Mouse (Mus musculus) gastrocnemius, adult 2 months (tissue): ENCODE results near the gene Casp1. TPM values are rescaled to one million over a fixed set of nuclear protein-coding genes. Genes with fewer than 3 reads are reported as not detected.

Source experiments
- DNase-seq: peaks from one replicate; pipeline ENCODE4 v3.0.0; 2022
- H3K27ac ChIP-seq: fragments of 200-600 bp; 2 replicates; pipeline ENCODE4 v1.8.1; 2022; ENCODE audit warnings: mild to moderate bottlenecking
- H3K4me3 ChIP-seq: fragments of 200-600 bp; 2 replicates; pipeline ENCODE4 v1.8.1; 2022; ENCODE audit warnings: mild to moderate bottlenecking, moderate library complexity
- CTCF ChIP-seq: fragments of 200-600 bp; IDR thresholded peaks from 2 replicates; pipeline ENCODE4 v1.8.1; 2022; ENCODE audit warnings: antibody characterized with exemption, mild to moderate bottlenecking, moderate library complexity
- intact Hi-C: fragments of 180-260 bp; cut with DNase I; formaldehyde crosslinking; loops from one replicate; pipeline ENCODE4 v1.15.1; 2025
- long read RNA-seq, 2 experiments: library from polyadenylated mRNA; stranded (forward); transcript quantifications; one replicate each; pipeline ENCODE4 v2.0.0; 2021
- total RNA-seq, 2 experiments: library from RNA; stranded (reverse); gene quantifications; 2 replicates each; pipeline ENCODE4 v1.2.3; 2021

The Casp1 gene
- total RNA-seq: under 1 TPM; 0.15 to 0.36 TPM
- long read RNA-seq, experiment 1, partial matches to known transcripts: 0 of 1 reads
- long read RNA-seq, experiment 1, other reads (novel, unspliced or antisense): 0 of 1 reads
- long read RNA-seq, experiment 2: 0 reads

- peak within 1 kb of the TSS; percentile 54 for H3K4me3 ChIP-seq
- DNase-seq: no peak
- intact Hi-C loops: no loop called here
- TF ChIP-seq CTCF: no peak
- H3K27ac ChIP-seq: peak within 1 kb of the TSS; percentile 50
Measured at GRCm38 (mm10) chr9:5298329-5299131, at the start of gene Casp1. Gene Casp1 (plus strand): TSS chr9:5298517.

DNA sequence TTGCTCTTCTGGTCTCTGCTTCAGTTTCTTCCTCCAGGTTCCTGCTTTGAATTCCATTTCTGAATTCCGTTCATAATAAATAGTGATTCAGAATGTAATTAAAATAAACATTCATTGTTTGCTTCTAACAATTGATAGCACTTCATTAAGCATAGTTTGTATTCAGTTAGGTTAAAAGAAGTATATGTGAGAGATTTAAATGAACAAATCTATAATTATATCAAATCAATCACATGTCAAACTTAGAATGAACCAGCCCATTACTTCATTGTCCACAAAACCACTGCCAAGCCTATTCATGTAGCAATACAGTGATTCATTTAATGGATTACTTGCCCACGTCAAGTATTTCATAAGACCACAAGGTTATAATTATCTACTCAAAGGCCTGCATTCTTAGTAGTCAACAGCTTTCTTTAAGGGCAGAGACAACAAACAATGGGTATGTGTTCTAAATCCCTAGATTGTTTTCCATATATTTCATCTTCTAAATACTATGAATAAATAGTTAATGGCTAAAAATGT is 34.3 kb upstream of the Casp1 start:
- Histone ChIP-seq H3K4me3 (no peak overlapping the region), H3K27ac (no peak overlapping the region)
- no peak for TF ChIP-seq CTCF
- no peak for DNase-seq
- intact Hi-C loops: no loop called here

GRCm38 (mm10) chr9:5270274-5270673 is 28.0 kb upstream of the Casp1 start:
- intact Hi-C loops: no loop called here
- Histone ChIP-seq H3K27ac (no peak overlapping the region), H3K4me3 (no peak overlapping the region)
- no peak for TF ChIP-seq CTCF
- no peak for DNase-seq

GRCm38 (mm10) chr9:5270884-5271283 is 27.4 kb upstream of the Casp1 start:
- intact Hi-C loops: no loop called here
- H3K27ac ChIP-seq: no peak overlapping the region
- H3K4me3 ChIP-seq: no peak overlapping the region
- TF ChIP-seq CTCF: no peak
- DNase-seq: no peak

DNA sequence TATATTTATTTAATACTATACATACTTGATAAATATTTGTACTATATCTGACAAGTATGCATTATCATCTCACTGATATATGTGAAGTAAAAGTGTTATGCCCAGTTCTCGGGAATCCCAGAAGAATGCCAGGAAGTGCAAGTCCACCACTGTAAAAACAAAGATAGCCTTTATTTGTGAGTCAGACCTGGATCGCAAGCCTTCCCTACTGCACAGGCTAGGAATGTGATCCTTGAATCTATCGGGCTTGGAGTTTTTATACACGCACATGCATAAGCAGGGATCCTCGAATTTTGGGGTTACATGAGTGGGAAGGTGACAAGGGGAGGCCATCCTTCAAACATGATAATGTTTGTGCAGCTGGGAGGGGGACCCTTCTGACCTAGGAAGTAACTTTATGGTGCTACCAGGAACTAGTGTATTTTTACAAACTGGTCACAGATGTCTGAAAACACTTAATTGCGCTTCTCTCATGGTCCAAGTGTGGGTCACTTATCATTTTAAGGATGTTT is 26.9 kb upstream of the Casp1 start:
- DNase-seq: no peak
- TF ChIP-seq CTCF: no peak
- Histone ChIP-seq H3K4me3 (no peak overlapping the region), H3K27ac (no peak overlapping the region)
- intact Hi-C loops: no loop called here

DNA sequence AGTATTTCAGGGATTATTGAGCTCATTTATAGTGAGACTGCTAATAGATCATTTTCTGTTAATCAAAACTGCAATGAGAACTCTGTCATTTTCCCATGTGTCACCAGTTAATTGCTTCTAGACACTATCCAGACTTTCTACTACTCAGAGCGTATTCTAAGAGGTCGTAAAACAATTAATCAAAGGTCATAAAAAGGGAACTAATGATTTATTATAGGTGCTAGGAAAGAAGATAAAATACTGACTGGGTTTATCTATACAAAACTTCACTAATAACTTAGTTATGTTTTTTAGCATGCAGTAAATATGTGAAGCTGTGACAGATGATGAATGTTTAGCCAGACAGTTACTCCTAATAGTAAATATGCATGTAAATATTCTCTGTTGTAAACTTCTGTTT is 12.2 kb upstream of the Casp1 start:
- no peak for DNase-seq
- Histone ChIP-seq H3K4me3 (no peak overlapping the region), H3K27ac (no peak overlapping the region)
- intact Hi-C loops: no loop called here
- TF ChIP-seq CTCF: no peak

DNA sequence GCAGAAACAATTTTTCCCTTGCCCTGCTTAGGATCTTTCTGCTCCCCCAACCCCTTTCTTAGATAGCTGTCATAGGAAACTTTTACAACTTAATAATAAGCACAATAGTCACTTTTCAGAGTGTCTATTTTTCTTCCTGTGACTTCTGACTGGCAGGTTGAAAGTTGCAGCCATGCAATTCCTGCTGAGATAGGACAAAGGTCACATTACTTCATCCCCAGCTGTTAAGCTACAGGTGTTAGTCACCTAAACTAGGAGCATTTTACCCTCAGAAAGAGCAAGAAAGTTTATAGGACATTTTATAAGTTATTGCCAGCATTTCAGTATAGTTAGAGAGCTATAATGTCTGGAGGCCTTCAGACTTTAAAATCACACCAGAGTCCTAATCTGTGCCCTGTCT is 11.7 kb upstream of the Casp1 start:
- TF ChIP-seq CTCF: no peak
- Histone ChIP-seq H3K27ac (no peak overlapping the region), H3K4me3 (no peak overlapping the region)
- no peak for DNase-seq
- intact Hi-C loops: no loop called here

DNA sequence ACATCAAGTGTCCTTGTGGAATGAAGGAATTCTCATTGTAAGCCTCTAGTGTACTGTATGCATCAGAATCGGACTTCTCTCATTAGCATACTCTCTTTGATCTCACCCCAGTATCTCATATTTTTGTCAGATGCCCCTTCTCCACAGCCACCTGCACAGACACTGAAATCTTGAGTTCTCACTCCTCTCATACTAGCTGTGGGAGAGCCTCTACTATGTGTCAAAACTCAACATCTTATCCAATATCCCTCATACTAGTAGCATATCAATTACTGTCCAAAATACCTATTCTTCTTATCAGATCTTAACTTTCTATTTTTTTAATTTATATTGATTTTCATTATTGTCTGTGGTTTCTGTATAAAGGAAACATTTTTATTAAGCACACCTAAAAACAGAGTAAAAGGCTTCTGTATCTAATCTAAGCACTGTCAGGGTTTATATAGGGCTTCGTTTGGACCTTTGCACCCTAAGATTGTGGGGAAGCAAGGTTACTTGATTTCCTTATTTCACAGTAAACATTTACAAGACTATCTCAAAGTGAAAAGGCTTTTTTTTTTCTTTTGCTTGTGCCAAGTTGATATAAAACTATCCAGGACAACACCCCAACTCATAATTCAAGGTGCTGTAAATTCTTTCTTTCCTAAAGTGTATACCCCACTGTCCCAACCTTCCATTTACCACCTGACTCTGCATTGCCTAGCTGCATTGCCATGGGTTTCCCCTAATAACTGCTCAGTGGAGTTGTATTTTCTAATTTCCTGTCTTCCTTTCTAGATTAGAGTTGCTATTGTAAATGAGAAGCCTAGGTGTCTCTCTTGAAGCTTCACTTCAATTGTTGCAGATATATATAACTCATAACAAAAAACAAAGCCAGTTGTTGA is 1.7 kb upstream of the Casp1 start:
- TF ChIP-seq CTCF: no peak
- no peak overlapping the region for H3K4me3 ChIP-seq
- no peak overlapping the region for H3K27ac ChIP-seq
- intact Hi-C loops: no loop called here
- DNase-seq: no peak

DNA sequence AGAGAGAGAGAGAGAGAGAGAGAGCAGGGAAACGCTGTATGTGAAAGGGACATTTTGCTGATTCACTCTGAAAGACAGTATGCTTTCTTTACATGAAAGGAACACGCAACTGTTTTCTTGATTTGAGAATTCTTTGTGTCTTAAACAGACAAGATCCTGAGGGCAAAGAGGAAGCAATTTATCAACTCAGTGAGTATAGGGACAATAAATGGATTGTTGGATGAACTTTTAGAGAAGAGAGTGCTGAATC is 740 bp downstream of the Casp1 start:
- DNase-seq: no peak
- H3K27ac ChIP-seq: peak overlapping the region; percentile 50; the same call in 1 of the 2 replicates
- no peak for TF ChIP-seq CTCF
- intact Hi-C loops: no loop called here
- peak overlapping the region; percentile 54 for H3K4me3 ChIP-seq

DNA sequence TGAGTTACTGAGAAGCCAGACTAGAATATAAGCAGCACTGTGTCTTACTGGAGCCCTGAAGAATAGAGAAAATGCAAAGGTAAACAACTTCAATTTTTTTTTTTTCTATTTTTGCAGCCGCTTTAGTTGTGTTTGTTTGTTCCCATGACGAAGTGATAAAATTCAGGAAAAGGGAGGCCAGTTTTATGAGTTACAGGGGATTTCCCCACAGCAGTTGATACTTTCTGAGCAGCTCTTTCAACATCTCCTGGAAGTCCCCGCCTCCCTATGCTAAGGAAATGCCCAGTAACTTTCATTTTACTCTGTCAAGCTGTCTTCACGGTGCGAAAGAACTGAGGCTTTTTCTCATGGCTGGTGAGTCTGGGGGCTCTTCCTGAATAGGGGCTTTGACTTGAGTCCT is 10.2 kb downstream of the Casp1 start, which contains the start of gene Casp4:
Casp4 (plus strand) TSS at position 268 of the 400 bp plus-strand sequence.
- no peak for TF ChIP-seq CTCF
- intact Hi-C loops: no loop called here
- DNase-seq: no peak
- peak within 1 kb of the TSS; percentile 76 for H3K27ac ChIP-seq
- H3K4me3 ChIP-seq: peak within 1 kb of the TSS; percentile 71

DNA sequence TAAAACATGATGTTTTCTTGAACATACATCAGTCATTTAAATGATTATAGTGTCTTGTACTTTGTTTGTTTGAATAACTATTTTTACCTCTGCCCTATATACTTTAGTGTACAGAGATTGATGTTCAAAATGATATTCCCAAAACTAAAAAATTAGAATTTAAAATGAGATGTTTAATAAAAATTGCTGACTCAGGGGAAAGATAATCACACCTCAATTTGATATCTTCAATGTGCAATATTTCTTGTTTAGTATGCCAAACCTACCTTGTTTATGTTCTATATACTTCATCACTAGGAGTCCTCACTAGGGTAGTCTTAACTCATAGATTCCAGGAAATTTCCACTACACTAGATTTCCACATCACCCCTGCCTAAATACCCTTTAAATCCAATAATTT is 11.8 kb downstream of the Casp1 start:
- no peak for DNase-seq

GRCm38 (mm10) chr9:5311435-5311834 is 13.1 kb downstream of the Casp1 start:
- intact Hi-C loops: no loop called here
- DNase-seq: no peak
- no peak overlapping the region for H3K4me3 ChIP-seq
- TF ChIP-seq CTCF: no peak
- peak overlapping the region; percentile 43; the same call in 1 of the 2 replicates for H3K27ac ChIP-seq

More for the DNA sequence above, 11.8 kb downstream of the Casp1 start:
- intact Hi-C loops: no loop called here
- H3K27ac ChIP-seq: no peak overlapping the region
- no peak for TF ChIP-seq CTCF
- H3K4me3 ChIP-seq: no peak overlapping the region

GRCm38 (mm10) chr9:5328204-5328603 is 29.9 kb downstream of the Casp1 start:
- no peak for DNase-seq
- intact Hi-C loops: no loop called here
- H3K4me3 ChIP-seq: no peak overlapping the region
- no peak overlapping the region for H3K27ac ChIP-seq
- no peak for TF ChIP-seq CTCF
